Mouse (Mus musculus) 3134 (cell line): ENCODE measurements around the gene Krtap28-10.

ENCODE experiments used
- DNase-seq: peaks from one replicate; pipeline ENCODE4 v3.0.0-alpha.2; 2011; ENCODE audit warnings: low spot score; ENCODE audit not compliant: insufficient read length; ENCODE audit errors: extremely low read depth

The Krtap28-10 gene

GRCm38 (mm10) chr1:83042380-83042779 lies at the start of gene Krtap28-10:
Krtap28-10 (minus strand) TSS chr1:83042480.
- no peak for DNase-seq

DNA sequence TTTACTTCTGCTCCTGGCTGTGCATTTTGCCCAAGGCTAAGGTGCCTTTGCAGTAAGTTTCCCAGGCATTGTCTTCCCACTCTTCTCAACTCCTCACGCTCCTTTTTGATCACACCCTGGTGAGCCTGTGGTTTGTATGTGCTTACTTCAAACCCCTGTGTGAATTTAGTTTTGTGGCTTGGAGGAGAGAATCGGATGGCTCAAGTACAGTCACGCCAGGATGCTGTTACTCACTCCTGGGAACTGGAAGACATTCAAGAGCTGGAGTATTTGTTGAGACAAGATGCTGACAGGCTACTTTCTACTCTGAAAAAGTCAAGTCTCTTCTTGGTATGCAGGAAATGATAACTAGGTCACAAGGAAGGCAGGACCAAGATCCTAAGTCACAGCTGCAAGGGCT lies 49.0 kb upstream of the Krtap28-10 start:
- no peak for DNase-seq

GRCm38 (mm10) chr1:83084790-83085189 lies 42.5 kb upstream of the Krtap28-10 start:
- DNase-seq, result no peak

- no peak for DNase-seq
These were observed 34.7 kb upstream of the Krtap28-10 start for GRCm38 (mm10) chr1:83077016-83077415.

GRCm38 (mm10) chr1:83076190-83076917 lies 34.1 kb upstream of the Krtap28-10 start:
- no peak for DNase-seq

GRCm38 (mm10) chr1:83075526-83076189 lies 33.4 kb upstream of the Krtap28-10 start:
- DNase-seq, result no peak

DNA sequence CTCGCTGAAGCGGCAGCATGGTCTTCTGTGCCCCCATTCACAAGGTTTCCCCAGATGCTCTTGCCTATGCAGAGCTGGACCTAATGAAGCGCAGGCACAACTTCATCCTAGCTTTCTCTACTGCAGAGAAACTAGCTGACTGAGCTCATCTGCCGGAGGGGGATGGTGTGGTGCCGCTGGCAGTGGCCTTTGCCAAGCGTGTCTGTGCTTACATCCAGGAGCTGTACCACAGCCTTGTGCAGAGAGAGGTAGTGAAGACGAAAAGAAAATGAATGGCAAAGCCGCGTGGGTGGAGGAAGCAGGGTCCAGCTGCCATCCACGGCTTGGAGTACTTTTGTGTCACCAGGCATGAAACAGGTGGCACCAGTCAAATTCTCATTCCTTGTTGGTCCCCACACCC lies 24.9 kb upstream of the Krtap28-10 start:
- no peak for DNase-seq

DNA sequence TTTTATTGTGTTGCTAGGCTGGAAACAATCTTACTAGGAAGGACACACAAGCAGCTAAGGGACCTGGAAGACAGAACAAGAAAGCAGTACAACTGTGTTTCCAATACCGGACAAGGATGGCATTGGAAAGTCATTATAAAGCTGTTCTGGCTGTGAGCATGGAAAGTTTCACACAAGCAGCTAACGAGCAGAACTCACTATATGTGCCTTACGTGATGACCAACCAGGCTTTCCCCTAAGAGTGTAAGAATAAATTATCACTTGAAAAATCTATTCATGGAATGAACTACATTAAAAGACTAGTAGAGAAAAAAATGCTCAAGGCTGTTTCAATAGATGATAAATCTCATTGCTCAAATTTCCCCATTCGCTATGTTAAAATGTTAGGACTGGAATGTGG lies 24.3 kb upstream of the Krtap28-10 start:
- DNase-seq, result no peak

GRCm38 (mm10) chr1:83064851-83065250 lies 22.6 kb upstream of the Krtap28-10 start:
- no peak for DNase-seq

GRCm38 (mm10) chr1:83060643-83061042 lies 18.4 kb upstream of the Krtap28-10 start, which contains the start of gene Krtap28-13:
Krtap28-13 (plus strand) TSS chr1:83060930.
- no peak for DNase-seq

DNA sequence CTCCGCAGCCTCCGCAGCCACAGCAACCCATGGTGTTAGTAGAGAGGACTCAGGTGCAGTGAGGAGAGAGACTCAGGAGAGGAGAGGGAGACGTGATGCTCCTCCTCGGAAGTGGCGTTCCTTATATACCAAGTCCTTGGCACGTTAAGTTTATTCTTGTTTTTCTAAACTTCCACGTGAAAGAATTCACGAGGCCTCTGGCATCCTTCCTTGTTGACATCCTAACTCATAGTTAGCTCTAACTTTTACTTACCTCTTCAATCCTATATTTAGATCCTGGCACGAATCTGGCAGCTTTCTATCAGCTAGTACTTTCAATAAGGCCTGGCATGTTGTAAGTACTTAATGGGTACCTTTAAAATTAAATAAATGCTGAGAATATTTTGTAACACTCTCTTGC lies 17.0 kb upstream of the Krtap28-10 start, which contains the start of gene A030005K14Rik:
A030005K14Rik (minus strand) TSS at position 101 of the 400 bp plus-strand sequence.
- no peak for DNase-seq

GRCm38 (mm10) chr1:83058481-83058880 lies 16.2 kb upstream of the Krtap28-10 start:
- DNase-seq, result no peak

DNA sequence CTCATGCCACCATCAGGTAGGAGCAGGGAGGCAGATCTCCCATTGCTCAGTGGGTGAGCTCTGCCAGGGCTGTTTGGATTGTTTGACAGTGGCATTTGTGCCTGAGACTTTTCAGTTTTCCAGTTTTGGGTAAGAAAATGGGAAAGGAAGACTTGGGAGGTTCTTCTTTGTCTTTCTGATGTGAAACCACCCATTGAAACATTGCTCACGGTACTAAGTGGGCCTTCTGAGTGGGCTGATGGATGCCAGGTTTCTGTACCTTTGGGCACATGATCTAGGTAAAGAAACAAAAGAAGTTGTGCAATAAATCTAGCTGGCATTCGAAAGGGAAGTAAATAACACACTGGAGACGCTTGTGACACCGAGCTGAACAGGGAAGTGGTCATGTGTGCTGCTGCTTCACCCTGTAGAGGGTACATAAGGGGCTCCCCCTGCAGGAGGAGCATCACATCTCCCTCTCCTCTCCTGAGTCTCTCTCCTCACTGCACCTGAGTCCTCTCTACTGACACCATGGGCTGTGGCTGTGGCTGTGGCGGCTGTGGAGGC lies 2.7 kb upstream of the Krtap28-10 start, which contains the start of gene Gm47969:
Gm47969 (plus strand) TSS at position 51 of the 546 bp plus-strand sequence.
- DNase-seq, result no peak

DNA sequence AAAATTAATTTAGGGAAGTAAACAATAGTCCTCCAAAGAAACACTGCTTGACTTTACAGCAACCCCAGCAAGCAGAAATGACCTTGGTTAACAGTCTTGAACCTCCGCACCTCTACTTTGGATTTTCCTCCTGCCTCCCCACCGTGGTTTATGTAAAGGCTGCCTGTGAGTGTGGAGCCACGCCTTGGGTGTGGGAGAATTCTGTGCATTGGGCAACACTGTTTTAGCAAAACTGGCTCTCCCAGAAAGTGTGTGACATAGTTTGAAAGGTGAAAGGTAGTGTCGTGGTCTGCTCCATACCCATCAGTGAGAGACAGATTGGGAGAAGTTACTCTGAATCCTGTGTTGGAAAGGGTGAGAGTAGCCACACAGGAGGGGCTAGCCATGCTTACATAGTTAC lies 3.2 kb downstream of the Krtap28-10 start:
- no peak for DNase-seq

DNA sequence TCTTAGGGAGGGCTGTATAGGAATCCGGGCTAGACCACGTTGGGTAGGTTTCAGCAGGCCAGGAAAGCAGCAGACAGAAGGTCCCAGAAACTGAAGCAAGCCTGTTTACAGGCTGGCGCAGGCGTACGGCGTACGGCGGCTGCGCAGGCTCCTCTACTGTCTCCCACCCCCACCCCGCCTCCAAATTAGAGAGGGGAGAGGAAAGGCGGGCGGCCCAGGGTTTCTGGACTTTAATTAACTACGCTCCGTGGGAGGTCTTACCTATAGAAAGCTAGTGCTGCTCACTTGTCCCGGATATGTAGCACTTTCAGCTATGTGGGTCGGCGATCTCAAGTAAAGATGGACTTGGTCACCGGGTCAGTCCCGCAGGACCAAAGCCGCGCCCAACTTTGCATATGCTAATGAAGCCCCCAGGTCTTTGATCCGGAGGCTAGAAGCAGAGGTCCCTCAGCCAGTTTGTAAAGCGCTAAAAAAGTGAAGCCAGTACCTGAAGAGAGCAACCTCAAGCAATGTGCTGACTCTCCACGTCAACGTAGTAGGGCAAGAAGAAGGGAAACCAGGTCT lies 4.1 kb downstream of the Krtap28-10 start, which contains the start of gene Slc19a3:
Slc19a3 (minus strand) TSS at position 340 of the 564 bp plus-strand sequence.
- no peak for DNase-seq

DNA sequence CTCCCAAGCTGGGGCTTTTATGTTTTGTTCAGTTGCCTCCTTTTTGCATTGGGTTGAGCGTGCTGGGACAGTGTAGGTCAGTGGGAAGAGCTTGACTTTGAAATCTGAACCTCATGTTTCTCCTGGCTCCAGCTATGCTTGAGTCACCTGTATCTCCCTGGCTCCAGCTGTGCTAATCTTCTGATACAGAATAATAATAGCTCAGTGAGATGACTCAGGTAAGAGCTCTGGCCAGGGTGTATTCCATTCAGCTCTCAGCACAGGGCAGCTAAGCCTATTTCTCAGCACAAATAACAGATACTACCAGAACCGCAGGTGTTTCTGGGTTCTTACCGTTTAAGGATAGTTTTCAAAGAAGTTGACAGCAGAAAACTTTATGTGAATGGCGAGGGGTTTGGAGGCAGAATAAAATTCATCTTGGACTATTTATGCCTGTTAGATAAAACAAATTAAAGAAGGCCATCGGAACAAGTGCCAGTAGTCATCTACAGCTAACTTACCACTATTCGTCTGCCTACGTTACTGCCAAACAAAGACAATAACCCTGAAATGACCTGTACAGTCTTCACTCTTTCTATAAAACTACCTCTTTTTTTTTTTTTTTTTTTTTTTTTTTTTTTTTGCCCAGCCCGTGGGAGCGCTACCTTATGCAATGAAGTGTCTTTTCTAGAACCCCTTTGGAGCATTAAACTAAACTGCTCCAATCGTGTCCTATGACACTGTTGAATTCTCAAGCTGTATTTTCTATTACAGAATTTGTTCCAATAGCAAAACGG lies 5.2 kb downstream of the Krtap28-10 start:
- no peak for DNase-seq

GRCm38 (mm10) chr1:83034509-83034908 lies 7.8 kb downstream of the Krtap28-10 start:
- no peak for DNase-seq

- DNase-seq, result no peak
These were observed 9.8 kb downstream of the Krtap28-10 start for GRCm38 (mm10) chr1:83032508-83032907.

GRCm38 (mm10) chr1:83031950-83032349 lies 10.3 kb downstream of the Krtap28-10 start:
- DNase-seq, result no peak

DNA sequence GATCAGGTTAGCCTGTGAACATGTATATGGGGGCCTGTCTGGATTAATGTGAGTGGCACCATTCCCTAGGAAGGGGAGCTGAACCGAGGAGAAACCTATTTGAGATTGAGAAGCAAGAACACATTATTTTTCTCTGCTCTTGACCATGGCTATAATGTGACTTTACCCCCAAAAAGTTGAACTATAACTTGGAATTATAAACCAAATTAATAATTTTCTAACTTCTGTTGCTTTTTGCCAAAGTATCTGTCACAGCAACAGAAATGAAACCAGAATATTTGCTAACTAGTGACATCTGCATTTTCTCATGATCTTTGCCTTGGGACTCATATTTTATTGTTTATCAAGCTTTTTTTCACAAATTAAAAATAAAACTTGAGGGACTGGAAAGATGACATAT lies 25.7 kb downstream of the Krtap28-10 start:
- no peak for DNase-seq
